Mouse (Mus musculus) thymus, adult 18-20 months (tissue): ENCODE results near the gene Itpr2.

ENCODE experiments used
- DNase-seq, 2 experiments: peaks; one replicate each; pipeline ENCODE4 v3.0.0; 2022; ENCODE audit warnings: mixed read lengths in 2 of 2

Itpr2 gene

GRCm38 (mm10) chr6:146255656-146256055 lies 246.4 kb downstream of the Itpr2 start:
- no peak for DNase-seq

- no peak for DNase-seq
These were observed 247.1 kb downstream of the Itpr2 start for GRCm38 (mm10) chr6:146254931-146255330.

GRCm38 (mm10) chr6:146254216-146254820 lies 247.7 kb downstream of the Itpr2 start:
- no peak for DNase-seq

- DNase-seq, result no peak
These were observed 252.9 kb downstream of the Itpr2 start for GRCm38 (mm10) chr6:146249096-146249495.

- DNase-seq, result no peak
These were observed 253.7 kb downstream of the Itpr2 start for GRCm38 (mm10) chr6:146248341-146248740.

- no peak for DNase-seq
These were observed 254.1 kb downstream of the Itpr2 start for GRCm38 (mm10) chr6:146247906-146248305.

GRCm38 (mm10) chr6:146246368-146246767 lies 255.7 kb downstream of the Itpr2 start:
- no peak for DNase-seq

- no peak for DNase-seq
These were observed 256.1 kb downstream of the Itpr2 start for GRCm38 (mm10) chr6:146245888-146246287.

- DNase-seq, result no peak
These were observed 259.0 kb downstream of the Itpr2 start for GRCm38 (mm10) chr6:146243068-146243467.

GRCm38 (mm10) chr6:146241336-146241735 lies 260.7 kb downstream of the Itpr2 start:
- no peak for DNase-seq

GRCm38 (mm10) chr6:146235165-146235564 lies 266.9 kb downstream of the Itpr2 start:
- no peak for DNase-seq

GRCm38 (mm10) chr6:146234417-146234816 lies 267.6 kb downstream of the Itpr2 start:
- DNase-seq, result no peak

- DNase-seq, result no peak
These were observed 271.1 kb downstream of the Itpr2 start for GRCm38 (mm10) chr6:146230903-146231302.

- no peak for DNase-seq
These were observed 271.6 kb downstream of the Itpr2 start for GRCm38 (mm10) chr6:146230373-146230788.

- DNase-seq, result no peak
These were observed 272.1 kb downstream of the Itpr2 start for GRCm38 (mm10) chr6:146229967-146230366.

GRCm38 (mm10) chr6:146229519-146229918 lies 272.5 kb downstream of the Itpr2 start:
- no peak for DNase-seq

GRCm38 (mm10) chr6:146228048-146228447 lies 274.0 kb downstream of the Itpr2 start:
- no peak for DNase-seq

GRCm38 (mm10) chr6:146222403-146223063 lies 279.5 kb downstream of the Itpr2 start:
- no peak for DNase-seq

GRCm38 (mm10) chr6:146221371-146222336 lies 280.4 kb downstream of the Itpr2 start:
- peak; percentile 33 to 50 for DNase-seq

- no peak for DNase-seq
These were observed 282.0 kb downstream of the Itpr2 start for GRCm38 (mm10) chr6:146220071-146220470.

GRCm38 (mm10) chr6:146219534-146219933 lies 282.5 kb downstream of the Itpr2 start:
- DNase-seq, result no peak

GRCm38 (mm10) chr6:146215302-146215701 lies 286.7 kb downstream of the Itpr2 start:
- DNase-seq, result no peak

- no peak for DNase-seq
These were observed 289.7 kb downstream of the Itpr2 start for GRCm38 (mm10) chr6:146212339-146212738.
